Mouse (Mus musculus): ENCODE measurements around the gene Hal. TPM values are rescaled to one million over a fixed set of nuclear protein-coding genes. Genes with fewer than 3 reads are reported as not detected.
"Not testable (repeated sequence)": the region's sequence is repeated elsewhere in the genome, so short reads cannot be mapped to it uniquely, and the experiment has no call there.

Hal gene
- polyA plus RNA-seq, 1 experiment from 2014 or later = not detected

DNA sequence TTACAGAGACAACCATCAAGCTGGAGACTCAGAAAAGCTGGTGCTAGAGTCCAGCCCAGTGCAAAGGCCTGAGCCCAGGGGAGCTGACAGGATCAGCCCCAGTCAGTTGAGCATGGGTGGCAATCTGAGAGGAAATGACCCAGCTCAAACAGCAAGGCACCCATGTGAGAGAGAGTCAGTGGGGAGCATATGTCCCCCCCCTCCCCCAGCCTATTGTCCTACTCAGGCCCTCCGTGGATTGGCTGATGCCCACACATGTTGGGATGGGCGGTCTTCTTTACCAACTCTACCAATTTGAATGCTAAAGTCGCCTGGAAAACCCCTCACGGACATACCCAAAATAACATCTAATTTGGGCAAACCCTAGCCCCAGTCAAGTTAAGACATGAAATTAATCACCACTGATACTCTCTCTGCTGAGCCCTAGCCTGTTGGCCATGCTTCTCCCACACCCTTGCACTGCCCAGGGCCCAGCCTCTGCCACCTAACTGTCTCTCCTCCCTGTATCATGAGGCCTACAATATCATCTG is 59.2 kb downstream of the Hal start:
- no peak for DNase-seq (ENCODE audit: low spot score)
- 97% methylated on average over 4 of the region's 4 CpGs for WGBS
- Histone ChIP-seq H3K4me3 (replicated peaks; ENCODE audit: low read depth, low read length) (no peak overlapping the region), H3K9ac (ENCODE audit: low read depth, low read length) (no peak overlapping the region), H3K36me3 (ENCODE audit: insufficient read depth, low read length) (no peaks in the 10 kb centered on the region), H3K4me2 (ENCODE audit: low read length) (no peak overlapping the region), H3K4me1 (replicated peaks; ENCODE audit: insufficient read depth, low read length) (no peaks in the 10 kb centered on the region), H3K27ac (no peak overlapping the region), H3K27me3 (ENCODE audit: insufficient read depth, low read length) (no peaks in the 10 kb centered on the region), H3K9me3 (replicated peaks; ENCODE audit: low read length) (no peaks in the 10 kb centered on the region)
- TF ChIP-seq CTCF (IDR thresholded peaks at IDR 0.05; ENCODE audit: low read depth) = no peak
- 0 out of 2 replicates have a peak, but pooled peaks have one; percentile 17 for ATAC-seq (replicated peaks; ENCODE audit: low FRiP score, low read depth)

- WGBS = 11% methylated on average over 7 of the region's 7 CpGs
- Histone ChIP-seq H3K4me1 (replicated peaks; ENCODE audit: insufficient read depth, low read length) (no peaks in the 10 kb centered on the region), H3K36me3 (ENCODE audit: insufficient read depth, low read length) (no peaks in the 10 kb centered on the region), H3K4me3 (replicated peaks; ENCODE audit: low read depth, low read length) (no peak overlapping the region), H3K9me3 (replicated peaks; ENCODE audit: low read length) (no peaks in the 10 kb centered on the region), H3K4me2 (ENCODE audit: low read length) (no peak overlapping the region), H3K9ac (ENCODE audit: low read depth, low read length) (no peak overlapping the region), H3K27me3 (ENCODE audit: insufficient read depth, low read length) (no peaks in the 10 kb centered on the region), H3K27ac (no peak overlapping the region)
- DNase-seq (ENCODE audit: low spot score) (peak; percentile 87), ATAC-seq (replicated peaks; ENCODE audit: low FRiP score, low read depth) (peak; percentile 40; the same call in 1 of the 2 replicates)
- peak; percentile 92 for TF ChIP-seq CTCF (IDR thresholded peaks at IDR 0.05; ENCODE audit: low read depth)
Observed at GRCm38 (mm10) chr10:93548991-93549390, 60.4 kb downstream of the Hal start.

GRCm38 (mm10) chr10:93549821-93550220 is 61.3 kb downstream of the Hal start:
- Histone ChIP-seq H3K27me3 (ENCODE audit: insufficient read depth, low read length) (no peaks in the 10 kb centered on the region), H3K4me2 (ENCODE audit: low read length) (no peak overlapping the region), H3K27ac (no peak overlapping the region), H3K36me3 (ENCODE audit: insufficient read depth, low read length) (no peaks in the 10 kb centered on the region), H3K4me3 (replicated peaks; ENCODE audit: low read depth, low read length) (no peak overlapping the region), H3K4me1 (replicated peaks; ENCODE audit: insufficient read depth, low read length) (no peaks in the 10 kb centered on the region), H3K9me3 (replicated peaks; ENCODE audit: low read length) (no peaks in the 10 kb centered on the region), H3K9ac (ENCODE audit: low read depth, low read length) (no peak overlapping the region)
- no peak for TF ChIP-seq CTCF (IDR thresholded peaks at IDR 0.05; ENCODE audit: low read depth)
- DNase-seq (ENCODE audit: low spot score) (no peak), ATAC-seq (replicated peaks; ENCODE audit: low FRiP score, low read depth) (no peak)
- WGBS = 73% methylated on average over 10 of the region's 10 CpGs

GRCm38 (mm10) chr10:93552596-93552995 is 64.0 kb downstream of the Hal start:
- Histone ChIP-seq H3K4me2 (ENCODE audit: low read length) (no peak overlapping the region), H3K36me3 (ENCODE audit: insufficient read depth, low read length) (no peaks in the 10 kb centered on the region), H3K9me3 (replicated peaks; ENCODE audit: low read length) (no peaks in the 10 kb centered on the region), H3K27me3 (ENCODE audit: insufficient read depth, low read length) (no peaks in the 10 kb centered on the region), H3K4me1 (replicated peaks; ENCODE audit: insufficient read depth, low read length) (no peaks in the 10 kb centered on the region), H3K9ac (ENCODE audit: low read depth, low read length) (no peak overlapping the region), H3K27ac (no peak overlapping the region), H3K4me3 (replicated peaks; ENCODE audit: low read depth, low read length) (no peak overlapping the region)
- no peak for DNase-seq (ENCODE audit: low spot score)
- ATAC-seq (replicated peaks; ENCODE audit: low FRiP score, low read depth) = no peak
- TF ChIP-seq CTCF (IDR thresholded peaks at IDR 0.05; ENCODE audit: low read depth) = no peak
- 82% methylated on average over 8 of the region's 8 CpGs for WGBS

- H3K9me3 ChIP-seq (replicated peaks; ENCODE audit: low read length); H3K27ac ChIP-seq; H3K27me3 ChIP-seq (ENCODE audit: insufficient read depth, low read length); H3K9ac ChIP-seq (ENCODE audit: low read depth, low read length); H3K4me2 ChIP-seq (ENCODE audit: low read length); DNase-seq (ENCODE audit: low spot score); H3K4me1 ChIP-seq (replicated peaks; ENCODE audit: insufficient read depth, low read length); H3K36me3 ChIP-seq (ENCODE audit: insufficient read depth, low read length); ATAC-seq (replicated peaks; ENCODE audit: low FRiP score, low read depth); H3K4me3 ChIP-seq (replicated peaks; ENCODE audit: low read depth, low read length): not testable (repeated sequence)
- WGBS = 72% methylated on average over 2 of the region's 2 CpGs
Observed at GRCm38 (mm10) chr10:93557971-93558370, 69.4 kb downstream of the Hal start.

DNA sequence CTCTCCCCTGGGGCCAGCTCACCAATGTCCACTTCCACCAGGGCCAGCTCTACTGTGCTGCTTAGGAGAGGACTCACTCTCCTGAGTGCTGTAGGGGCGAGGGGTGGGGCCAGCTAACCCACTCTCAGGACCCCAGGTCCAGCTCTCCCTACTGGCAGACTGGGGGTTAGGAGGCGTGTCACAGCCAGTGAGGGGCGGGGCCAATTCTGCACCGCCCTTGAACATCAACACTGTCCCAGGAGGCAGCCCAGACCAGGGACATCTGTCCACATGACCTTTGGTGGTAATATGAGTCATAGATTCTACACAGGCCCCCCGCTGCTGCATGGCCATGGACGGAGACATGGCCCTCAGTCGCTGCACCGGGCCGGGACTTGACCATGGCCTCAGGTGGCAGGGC is 71.2 kb downstream of the Hal start:
- no peak overlapping the region for H3K27ac ChIP-seq

GRCm38 (mm10) chr10:93564518-93565090 is 76.0 kb downstream of the Hal start:
- Histone ChIP-seq H3K4me1 (replicated peaks; ENCODE audit: insufficient read depth, low read length) (no peaks in the 10 kb centered on the region), H3K9ac (ENCODE audit: low read depth, low read length) (no peak overlapping the region), H3K9me3 (replicated peaks; ENCODE audit: low read length) (no peaks in the 10 kb centered on the region), H3K27me3 (ENCODE audit: insufficient read depth, low read length) (no peaks in the 10 kb centered on the region), H3K27ac (no peak overlapping the region), H3K36me3 (ENCODE audit: insufficient read depth, low read length) (no peaks in the 10 kb centered on the region), H3K4me3 (replicated peaks; ENCODE audit: low read depth, low read length) (no peak overlapping the region), H3K4me2 (ENCODE audit: low read length) (no peak overlapping the region)
- ATAC-seq (replicated peaks; ENCODE audit: low FRiP score, low read depth) = no peak
- TF ChIP-seq CTCF (IDR thresholded peaks at IDR 0.05; ENCODE audit: low read depth) = no peak
- WGBS = 85% methylated on average over 14 of the region's 14 CpGs
- no peak for DNase-seq (ENCODE audit: low spot score)

More for the DNA sequence above, 71.2 kb downstream of the Hal start:
- H3K36me3 ChIP-seq (ENCODE audit: insufficient read depth, low read length) = no peaks in the 10 kb centered on the region
- H3K9me3 ChIP-seq (replicated peaks; ENCODE audit: low read length) = no peaks in the 10 kb centered on the region
- no peaks in the 10 kb centered on the region for H3K4me1 ChIP-seq (replicated peaks; ENCODE audit: insufficient read depth, low read length)
- DNase-seq (ENCODE audit: low spot score) (no peak), ATAC-seq (replicated peaks; ENCODE audit: low FRiP score, low read depth) (peak; percentile 57)
- no peak for TF ChIP-seq CTCF (IDR thresholded peaks at IDR 0.05; ENCODE audit: low read depth)
- H3K27me3 ChIP-seq (ENCODE audit: insufficient read depth, low read length) = no peaks in the 10 kb centered on the region
- H3K9ac ChIP-seq (ENCODE audit: low read depth, low read length) = no peak overlapping the region
- no peak overlapping the region for H3K4me3 ChIP-seq (replicated peaks; ENCODE audit: low read depth, low read length)
- WGBS = 47% methylated on average over 9 of the region's 9 CpGs
- no peak overlapping the region for H3K4me2 ChIP-seq (ENCODE audit: low read length)
